Mouse (Mus musculus) ES-E14 (cell line): Measurements from ENCODE around the gene Ankib1. TPM values are rescaled to one million over a fixed set of nuclear protein-coding genes. Genes with fewer than 3 reads are reported as not detected.
A peak's percentile ranks its signal among the peaks of the same experiment; 100 is the strongest.
"Not testable (repeated sequence)": the region's sequence is repeated elsewhere in the genome, so short reads cannot be mapped to it uniquely, and the experiment has no call there.

Experiments used
- DNase-seq: peaks from one replicate; pipeline ENCODE4 v3.0.0-alpha.2; 2013; ENCODE audit warnings: low read depth, low spot score
- H3K27ac ChIP-seq: 2 replicates; pipeline ENCODE4 v1.5.1; 2012; ENCODE audit warnings: low read depth, mild to moderate bottlenecking, low read length, moderate library complexity, mixed read lengths; ENCODE audit not compliant: poor library complexity, insufficient read depth, severe bottlenecking
- H3K36me3 ChIP-seq: 2 replicates; pipeline ENCODE4 v1.6.1; 2012; ENCODE audit warnings: mild to moderate bottlenecking, low read length, moderate library complexity, mixed read lengths; ENCODE audit not compliant: control insufficient read depth, poor library complexity, insufficient read depth, severe bottlenecking
- H3K4me1 ChIP-seq, 2 experiments: fragments of 150-350 bp in 1 of 2; sonication (generic) in 1 of 2; 2 replicates each; pipeline ENCODE4 v1.6.1; 2012; ENCODE audit warnings: low read length in 2 of 2, mild to moderate bottlenecking in 1 of 2, mixed read lengths in 1 of 2; ENCODE audit not compliant: control insufficient read depth in 2 of 2, insufficient read depth in 2 of 2, poor library complexity in 1 of 2
- H3K4me3 ChIP-seq, 2 experiments: fragments of 150-350 bp in 1 of 2; sonication (generic) in 1 of 2; 2 replicates each; pipeline ENCODE4 v1.5.1; 2012; ENCODE audit warnings: low read length in 2 of 2, low read depth in 1 of 2, mild to moderate bottlenecking in 1 of 2, mixed read lengths in 1 of 2; ENCODE audit not compliant: insufficient read depth in 1 of 2, poor library complexity in 1 of 2, severe bottlenecking in 1 of 2
- H3K9ac ChIP-seq: 2 replicates; pipeline ENCODE4 v1.6.1; 2012; ENCODE audit warnings: low read depth, mild to moderate bottlenecking, low read length, mixed read lengths; ENCODE audit not compliant: poor library complexity, insufficient read depth, severe bottlenecking
- H3K9me3 ChIP-seq: fragments of 150-350 bp; sonication (generic); 2 replicates; pipeline ENCODE4 v1.6.1; 2012; ENCODE audit warnings: low read depth, mild to moderate bottlenecking, low read length; ENCODE audit not compliant: control insufficient read depth, insufficient read depth
- CHD2 ChIP-seq: IDR thresholded peaks from 2 replicates; pipeline ENCODE4 v1.6.1; 2014; ENCODE audit warnings: mild to moderate bottlenecking, low read depth, low read length, inconsistent platforms
- HCFC1 ChIP-seq: IDR thresholded peaks from 2 replicates; pipeline ENCODE4 v1.6.1; 2012; ENCODE audit warnings: low read length, inconsistent platforms, borderline replicate concordance; ENCODE audit not compliant: insufficient read depth
- MAFK ChIP-seq: IDR thresholded peaks from 2 replicates; pipeline ENCODE4 v1.6.1; 2014; ENCODE audit warnings: mild to moderate bottlenecking, low read depth, low read length, inconsistent platforms; ENCODE audit not compliant: insufficient read depth
- ZC3H11A ChIP-seq: IDR thresholded peaks from 2 replicates; pipeline ENCODE4 v1.6.1; 2012; ENCODE audit warnings: low read depth, mild to moderate bottlenecking, inconsistent platforms, low read length, borderline replicate concordance
- ZNF384 ChIP-seq: IDR thresholded peaks from 2 replicates; pipeline ENCODE4 v1.6.1; 2012; ENCODE audit warnings: low read depth, low read length, inconsistent platforms
- in situ Hi-C, 2 experiments: fragments of 600-800 bp; cut with MboI; formaldehyde crosslinking; loops; one replicate each; pipeline ENCODE4 v1.15.1; 2025; ENCODE audit warnings: low sequenced_read_pairs in 2 of 2, inconsistent platforms in 1 of 2; ENCODE audit not compliant: unreplicated experiment in 2 of 2
- total RNA-seq: library from RNA; depleted of rRNA; stranded (reverse); fragments of 300-350 nt; gene quantifications from 2 replicates; pipeline ENCODE4 v1.2.3, GENCODE M21; 2012

Gene Ankib1
- total RNA-seq, 1 experiment, result 17.6 TPM

DNA sequence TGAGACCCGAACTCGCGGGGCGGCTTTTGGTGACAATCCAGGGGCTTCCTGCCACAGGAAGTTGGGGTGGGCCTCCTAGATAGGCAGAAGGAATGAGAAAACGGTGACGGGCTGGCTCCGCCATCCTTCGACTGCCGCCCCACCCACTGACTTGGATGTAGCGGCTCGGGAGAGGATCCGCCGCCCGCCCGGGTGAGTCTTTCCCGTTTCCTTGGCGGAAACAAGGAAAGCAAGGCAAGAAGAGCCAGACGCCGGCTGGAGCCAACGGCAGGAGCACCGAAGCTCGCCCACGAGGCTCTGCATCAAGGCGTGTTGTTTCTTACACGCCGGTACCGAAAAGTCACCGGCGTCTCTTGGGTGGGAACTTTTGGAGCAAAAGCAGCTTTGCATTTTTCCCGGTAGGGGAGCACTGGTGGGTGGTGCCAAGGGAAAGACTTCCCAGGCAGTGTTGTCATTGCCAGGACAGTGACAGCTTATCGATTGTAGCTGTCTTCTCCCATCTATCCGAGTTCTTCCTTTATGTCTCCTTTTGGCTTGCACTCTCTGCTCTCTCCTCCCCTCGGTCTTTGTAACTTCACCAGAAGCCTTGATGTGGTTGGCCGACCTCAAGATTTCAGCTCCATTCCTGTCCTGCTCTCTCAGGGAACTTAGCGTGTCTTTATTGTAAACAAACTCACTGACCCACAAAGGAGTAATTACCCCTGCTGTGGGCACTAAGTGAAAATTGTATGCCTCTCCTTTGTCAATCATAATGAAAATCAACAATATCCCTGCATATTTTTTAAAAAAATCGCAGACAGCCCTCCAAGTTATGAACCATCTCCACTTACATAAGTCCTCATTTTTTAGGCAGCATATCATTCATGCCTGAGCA, 804 bp upstream of the Ankib1 start:
- peak; percentile 45 for DNase-seq
- Histone ChIP-seq H3K9me3 (no peaks in the 10 kb centered on the region), H3K4me1 (peaks cover 0 to 7% of the 10 kb centered on the region in 2 experiments; a peak in 2 of 4 replicates), H3K36me3 (no peaks in the 10 kb centered on the region), H3K27ac (peak overlapping the region; percentile 48), H3K9ac (peak overlapping the region; percentile 78), H3K4me3 (peak overlapping the region; percentile 80 to 98)
- TF ChIP-seq ZC3H11A (no peak), HCFC1 (peak; percentile 22)
- in situ Hi-C loops, result no loop called here

DNA sequence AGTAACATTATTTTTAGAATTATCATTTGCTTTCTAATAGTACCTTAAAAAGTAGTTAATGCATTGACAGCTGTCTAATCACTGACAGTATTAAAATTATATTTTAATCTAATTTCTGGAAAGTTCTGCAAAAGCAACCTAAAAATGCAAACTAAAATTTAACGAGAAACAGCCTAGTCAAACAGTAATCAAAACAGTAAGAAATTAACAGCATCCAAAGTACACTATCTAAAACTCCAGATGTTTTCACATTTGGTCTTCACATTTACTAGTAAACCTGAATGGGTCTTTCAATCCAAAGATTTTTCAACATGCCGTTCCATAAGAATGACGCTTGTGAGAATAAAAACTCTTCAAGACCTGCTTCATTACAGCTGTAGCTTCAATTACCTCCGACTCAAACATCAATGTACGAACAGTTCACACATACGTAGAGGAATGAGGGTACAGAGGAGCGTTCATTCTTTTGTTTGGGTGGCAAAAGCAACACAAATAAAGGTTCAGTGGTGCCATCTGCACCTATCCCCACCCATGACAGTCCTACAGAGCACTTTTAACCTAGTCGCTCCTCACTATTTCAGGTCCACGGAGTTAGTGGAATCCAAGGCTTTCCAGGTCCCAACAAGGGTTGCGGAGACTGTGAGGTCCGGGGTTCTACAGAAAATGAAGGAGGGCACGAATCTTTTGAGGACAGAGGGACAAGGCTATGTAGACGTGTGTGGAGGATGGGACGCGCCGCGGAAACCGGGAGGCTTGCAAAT, 873 bp downstream of the Ankib1 start:
- Histone ChIP-seq H3K9ac (peak overlapping the region; percentile 78), H3K27ac (no peak overlapping the region), H3K4me3 (peak overlapping the region; percentile 80 to 98), H3K4me1 (peaks cover 0 to 7% of the 10 kb centered on the region in 2 experiments; a peak in 2 of 4 replicates), H3K36me3 (no peaks in the 10 kb centered on the region), H3K9me3 (no peaks in the 10 kb centered on the region)
- no peak for TF ChIP-seq MAFK
- no peak for TF ChIP-seq ZC3H11A
- no peak for TF ChIP-seq HCFC1
- no peak for TF ChIP-seq ZNF384
- TF ChIP-seq CHD2, result no peak
- no peak for DNase-seq
- in situ Hi-C loops, result no loop called here

DNA sequence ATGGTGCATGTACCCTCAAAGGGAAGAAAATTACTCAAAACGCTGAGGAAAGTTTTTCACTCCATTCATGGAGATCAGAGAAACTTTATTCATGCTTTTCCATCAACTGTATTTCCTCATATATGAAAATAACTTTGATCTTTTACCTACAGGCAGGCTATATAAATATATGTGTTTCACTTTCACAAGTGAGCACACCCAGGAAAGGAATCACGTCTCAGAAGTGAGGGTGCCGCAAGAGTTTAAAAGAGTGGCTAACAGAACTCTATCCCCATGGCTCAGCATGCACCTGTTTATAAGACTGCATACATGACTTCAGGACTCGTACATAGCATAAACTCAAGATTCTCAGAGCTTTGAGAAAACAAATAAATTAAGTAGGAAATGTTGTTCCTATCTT, 1.8 kb downstream of the Ankib1 start:
- in situ Hi-C loops, result no loop called here
- peaks cover 0 to 7% of the 10 kb centered on the region in 2 experiments; a peak in 2 of 4 replicates for H3K4me1 ChIP-seq
- TF ChIP-seq ZC3H11A, result no peak
- H3K9ac ChIP-seq, result no peak overlapping the region
- no peaks in the 10 kb centered on the region for H3K36me3 ChIP-seq
- no peak overlapping the region for H3K4me3 ChIP-seq
- no peaks in the 10 kb centered on the region for H3K9me3 ChIP-seq
- DNase-seq, result no peak
- no peak overlapping the region for H3K27ac ChIP-seq

DNA sequence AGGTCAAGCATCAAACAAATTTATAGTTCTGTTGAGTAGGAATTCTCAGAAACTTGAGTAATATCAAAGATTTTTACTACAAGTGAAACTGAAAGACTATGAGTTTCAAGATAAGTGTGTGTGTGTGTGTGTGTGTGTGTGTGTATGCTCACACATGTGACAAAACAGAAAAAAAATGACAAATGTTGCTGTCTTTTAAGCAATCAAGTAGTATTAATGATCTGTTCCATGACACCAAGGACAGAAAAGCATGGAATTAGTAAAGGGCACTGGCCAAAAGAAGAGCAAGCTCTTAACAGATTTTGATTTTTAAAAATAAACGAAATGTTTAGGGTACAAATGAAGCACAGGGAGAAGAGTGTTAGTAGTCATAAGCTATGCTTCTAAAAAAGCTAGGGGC, 2.7 kb downstream of the Ankib1 start:
- TF ChIP-seq HCFC1 (no peak), CHD2 (no peak), ZC3H11A (no peak), MAFK (no peak), ZNF384 (no peak)
- Histone ChIP-seq H3K4me3 (no peak overlapping the region), H3K9me3 (no peaks in the 10 kb centered on the region), H3K27ac (no peak overlapping the region), H3K9ac (no peak overlapping the region), H3K4me1 (peaks cover 0 to 7% of the 10 kb centered on the region in 2 experiments; a peak in 2 of 4 replicates), H3K36me3 (no peaks in the 10 kb centered on the region)
- DNase-seq, result no peak
- in situ Hi-C loops, result no loop called here

GRCm38 (mm10) chr5:3798656-3799055, 4.1 kb downstream of the Ankib1 start:
- H3K27ac ChIP-seq, H3K9me3 ChIP-seq, H3K36me3 ChIP-seq, in situ Hi-C loops, H3K4me3 ChIP-seq, DNase-seq, H3K9ac ChIP-seq, H3K4me1 ChIP-seq: not testable (repeated sequence)

DNA sequence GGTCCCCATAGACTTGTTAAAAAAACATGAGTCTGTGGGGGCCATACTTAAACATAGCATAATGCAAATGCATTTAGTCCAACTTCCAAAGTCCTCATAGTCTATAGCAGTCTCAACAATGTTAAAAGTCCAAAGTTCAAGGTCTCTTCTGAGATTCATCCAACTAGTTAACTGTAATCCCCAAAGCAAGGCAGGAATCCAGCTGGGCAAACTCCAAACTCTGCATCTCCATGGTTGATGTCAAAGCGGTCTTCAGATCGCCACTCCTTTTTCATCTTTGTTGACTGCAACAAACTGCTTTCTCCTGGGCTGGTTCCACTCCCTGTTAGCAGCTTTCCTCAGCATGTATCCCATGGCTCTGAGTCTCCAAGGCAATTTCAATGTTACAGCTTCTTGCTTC, 5.6 kb downstream of the Ankib1 start:
- in situ Hi-C loops, H3K27ac ChIP-seq, H3K4me3 ChIP-seq, H3K9ac ChIP-seq, H3K36me3 ChIP-seq, H3K4me1 ChIP-seq, DNase-seq, H3K9me3 ChIP-seq: not testable (repeated sequence)
